23 mouse cellular contexts compared by ENCODE assay signal in genomic region chr15:101244012-101244411, GRCm38 (mm10). TPM values are rescaled to one million over a fixed set of nuclear protein-coding genes. Genes with fewer than 3 reads are reported as not detected.
DNase-seq lines count a peak whose midpoint lies in the region; ATAC-seq and TF ChIP-seq lines count a peak whose summit lies in the region.
"Had no signal": no experiment of that assay in that cellular context is flagged by ENCODE, and none has a peak within 500 bp of the region (broad histone marks: within the 10 kb centered on the region; RNA-seq: fewer than 3 reads in every experiment).

No protein-coding gene starts in this region.

- H3K27ac ChIP-seq in liver, embryonic 16.5 days (ENCODE audit: low read length) = peak overlapping the region; percentile 70
- peak overlapping the region; percentile 70 for H3K27ac ChIP-seq in bone marrow, adult 2 months (ENCODE audit: control insufficient read depth, insufficient read depth, low read depth, low read length, poor library complexity)
- no peak overlapping the region for H3K27ac ChIP-seq in lung, postnatal 0 days (ENCODE audit: low read length)
- H3K27ac ChIP-seq in heart, embryonic 11.5 days (ENCODE audit: low read depth, low read length) = no peak overlapping the region
- H3K27ac ChIP-seq: embryonic facial prominence, embryonic 12.5 days; forebrain, embryonic 15.5 days; hindbrain, embryonic 12.5 days; intestine, embryonic 15.5 days; left cerebral cortex, adult 2 months; liver, embryonic 14.5 days; midbrain, embryonic 10.5 days had no signal

- no peak overlapping the region for H3K9ac ChIP-seq in liver, embryonic 16.5 days (ENCODE audit: low read depth, low read length)
- H3K9ac ChIP-seq in lung, postnatal 0 days (replicated peaks; ENCODE audit: low read depth) = no peak overlapping the region
- H3K9ac ChIP-seq in heart, embryonic 11.5 days (ENCODE audit: low read depth, low read length) = no peak overlapping the region
- H3K9ac ChIP-seq: embryonic facial prominence, embryonic 12.5 days; forebrain, embryonic 15.5 days; heart, embryonic 12.5 days; hindbrain, embryonic 12.5 days; intestine, embryonic 15.5 days; liver, embryonic 14.5 days had no signal

- no peak for DNase-seq in liver
- DNase-seq in lung, postnatal 0 days (ENCODE audit: low spot score) = no peak
- no peak for DNase-seq in left cerebral cortex, postnatal 36 days (ENCODE audit: low spot score in 2 of 2)
- DNase-seq: adrenal gland, postnatal 14 days; cerebellum, adult 2 months; gastrocnemius, postnatal 36 days; kidney, adult 9 months; kidney, postnatal 25 days; right cerebral cortex, postnatal 25 days had no signal

- no peak for TF ChIP-seq EP300 in lung, postnatal 0 days (IDR thresholded peaks at IDR 0.05)

- no peak overlapping the region for H3K4me3 ChIP-seq in liver, embryonic 16.5 days (ENCODE audit: low read depth, low read length)
- H3K4me3 ChIP-seq in bone marrow, adult 2 months (replicated peaks; ENCODE audit: control insufficient read depth, low read depth, low read length) = no peak overlapping the region
- no peak overlapping the region for H3K4me3 ChIP-seq in lung, postnatal 0 days (ENCODE audit: low read depth, low read length)
- no peak overlapping the region for H3K4me3 ChIP-seq in heart, embryonic 11.5 days (ENCODE audit: low read depth, low read length)
- H3K4me3 ChIP-seq: embryonic facial prominence, embryonic 12.5 days; forebrain, embryonic 15.5 days; heart, embryonic 12.5 days; hindbrain, embryonic 12.5 days; intestine, embryonic 15.5 days; left cerebral cortex, adult 2 months; midbrain, embryonic 10.5 days had no signal

- no peaks in the 10 kb centered on the region for H3K27me3 ChIP-seq in liver, embryonic 16.5 days (ENCODE audit: control insufficient read depth, insufficient read depth, low read depth, low read length)
- no peaks in the 10 kb centered on the region for H3K27me3 ChIP-seq in lung, postnatal 0 days (replicated peaks; ENCODE audit: insufficient read depth, low read length)
- H3K27me3 ChIP-seq in heart, embryonic 11.5 days (ENCODE audit: control insufficient read depth, insufficient read depth, low read length) = no peaks in the 10 kb centered on the region
- H3K27me3 ChIP-seq: embryonic facial prominence, embryonic 12.5 days; forebrain, embryonic 15.5 days; heart, embryonic 12.5 days; intestine, embryonic 15.5 days had no signal

- WGBS in liver, embryonic 16.5 days (ENCODE audit: insufficient replicate concordance) = 24% methylated on average over 3 of the region's 3 CpGs
- 6% methylated on average over 3 of the region's 3 CpGs for WGBS in bone marrow, adult 2 months
- WGBS in lung, postnatal 0 days = 62% methylated on average over 3 of the region's 3 CpGs
- WGBS in heart, embryonic 11.5 days (ENCODE audit: insufficient replicate concordance) = 64% methylated on average over 3 of the region's 3 CpGs

- peaks cover 16% of the 10 kb centered on the region for H3K4me1 ChIP-seq in liver, embryonic 16.5 days (ENCODE audit: control insufficient read depth, low read depth, low read length)
- peaks cover 9% of the 10 kb centered on the region for H3K4me1 ChIP-seq in bone marrow, adult 2 months (ENCODE audit: control insufficient read depth, insufficient read depth, low read length)
- H3K4me1 ChIP-seq in lung, postnatal 0 days (ENCODE audit: insufficient read depth, low read depth, low read length) = peaks cover 19% of the 10 kb centered on the region; the same call in 1 of the 2 replicates
- peaks cover 31% of the 10 kb centered on the region for H3K4me1 ChIP-seq in heart, embryonic 11.5 days (ENCODE audit: control insufficient read depth, insufficient read depth, low read length)

- H3K36me3 ChIP-seq in liver, embryonic 16.5 days (ENCODE audit: control insufficient read depth, insufficient read depth) = no peaks in the 10 kb centered on the region
- H3K36me3 ChIP-seq in lung, postnatal 0 days (ENCODE audit: insufficient read depth, low read length) = no peaks in the 10 kb centered on the region
- no peaks in the 10 kb centered on the region for H3K36me3 ChIP-seq in heart, embryonic 11.5 days (ENCODE audit: control insufficient read depth, insufficient read depth, low read length)
- H3K36me3 ChIP-seq: embryonic facial prominence, embryonic 12.5 days; forebrain, embryonic 15.5 days; heart, embryonic 12.5 days; hindbrain, embryonic 12.5 days; intestine, embryonic 15.5 days; midbrain, embryonic 10.5 days had no signal

- ATAC-seq in liver, embryonic 16.5 days (ENCODE audit: low read depth) = no peak
- ATAC-seq in common myeloid progenitor, adult 5-6 weeks (replicated peaks; ENCODE audit: low read depth, poor library complexity, severe bottlenecking) = peak; percentile 37
- ATAC-seq in megakaryocyte, adult 5-6 weeks (ENCODE audit: poor library complexity, severe bottlenecking) = peak; percentile 44
- no peak for ATAC-seq in lung, postnatal 0 days
- no peak for ATAC-seq in heart, embryonic 11.5 days (replicated peaks; ENCODE audit: insufficient number of reproducible peaks, low FRiP score, low TSS enrichment)
- ATAC-seq: forebrain, embryonic 15.5 days; intestine, embryonic 15.5 days had no signal

- intact Hi-C loops in left cerebral cortex, postnatal 36 days (cut with DNase I) = no loop called here

- H3K9me3 ChIP-seq in liver, embryonic 16.5 days (replicated peaks; ENCODE audit: control insufficient read depth, low read length) = no peaks in the 10 kb centered on the region
- no peaks in the 10 kb centered on the region for H3K9me3 ChIP-seq in lung, postnatal 0 days (ENCODE audit: low read length)
- no peaks in the 10 kb centered on the region for H3K9me3 ChIP-seq in heart, embryonic 11.5 days (replicated peaks; ENCODE audit: control insufficient read depth, low read length)
- H3K9me3 ChIP-seq: embryonic facial prominence, embryonic 12.5 days; forebrain, embryonic 15.5 days; heart, embryonic 12.5 days; hindbrain, embryonic 12.5 days; intestine, embryonic 15.5 days; midbrain, embryonic 10.5 days had no signal

- TF ChIP-seq CTCF in bone marrow, adult 2 months (IDR thresholded peaks at IDR 0.05; ENCODE audit: control insufficient read depth, insufficient read depth, low read length) = no peak
- TF ChIP-seq CTCF in lung, postnatal 0 days (IDR thresholded peaks at IDR 0.05) = no peak

- no peak overlapping the region for H3K4me2 ChIP-seq in liver, embryonic 16.5 days (ENCODE audit: low read depth, low read length)
- no peak overlapping the region for H3K4me2 ChIP-seq in lung, postnatal 0 days (replicated peaks; ENCODE audit: low read depth, low read length)
- no peak overlapping the region for H3K4me2 ChIP-seq in heart, embryonic 11.5 days
- H3K4me2 ChIP-seq: embryonic facial prominence, embryonic 12.5 days; forebrain, embryonic 15.5 days; heart, embryonic 12.5 days; hindbrain, embryonic 12.5 days; intestine, embryonic 15.5 days had no signal

- no peak for TF ChIP-seq POLR2A in bone marrow, adult 2 months (IDR thresholded peaks at IDR 0.05; ENCODE audit: borderline replicate concordance, control insufficient read depth, low read depth, low read length)

RNA-seq across cellular contexts. Expression of gene Nr4a1, which starts 10.1 kb away (rescaled TPM):
- 0.67 and 0.69 TPM in 2 replicates for polyA plus RNA-seq in liver, embryonic 16.5 days (2015; fragmentation: Nextera tagmentation; extraction: Ambion mirVana)
- polyA plus RNA-seq in bone marrow, adult 2 months (2011; ENCODE audit: insufficient read depth, insufficient read length, low replicate concordance, missing spikeins) = 9.1 and 10.0 TPM in 2 replicates
- total RNA-seq in common myeloid progenitor, adult 5-6 weeks (2017) = 24.2 and 32.7 TPM in 2 replicates
- total RNA-seq in megakaryocyte, adult 5-6 weeks (2015) = 42.1 and 45.0 TPM in 2 replicates
- total RNA-seq in megakaryocyte, adult 5-6 weeks (2017) = 37.0 TPM in 2 replicates
- 7.8 and 11.8 TPM in 2 replicates for polyA plus RNA-seq in lung, postnatal 0 days (2015; fragmentation: Nextera tagmentation; extraction: Ambion mirVana)
- 100 to 1,000 TPM in 1 of 2 experiments, 10 to 100 TPM in 1; 60.5 to 156 TPM for total RNA-seq in left cerebral cortex, postnatal 36 days (2021)
- 7.5 and 8.1 TPM in 2 replicates for polyA plus RNA-seq in heart, embryonic 11.5 days (2014; fragmentation: Nextera tagmentation; extraction: Ambion mirVana)

RNA-seq across cellular contexts. Expression of gene Grasp, which starts 20.0 kb away (rescaled TPM):
- 0.36 and 0.54 TPM in 2 replicates for polyA plus RNA-seq in liver, embryonic 16.5 days (2015; fragmentation: Nextera tagmentation; extraction: Ambion mirVana)
- polyA plus RNA-seq in bone marrow, adult 2 months (2011; ENCODE audit: insufficient read depth, insufficient read length, low replicate concordance, missing spikeins) = 2.5 and 2.6 TPM in 2 replicates
- 2.1 and 4.7 TPM in 2 replicates for total RNA-seq in common myeloid progenitor, adult 5-6 weeks (2017)
- 0.16 and 0.30 TPM in 2 replicates for total RNA-seq in megakaryocyte, adult 5-6 weeks (2015)
- total RNA-seq in megakaryocyte, adult 5-6 weeks (2017) = 0.29 and 0.85 TPM in 2 replicates
- 8.2 and 8.6 TPM in 2 replicates for polyA plus RNA-seq in lung, postnatal 0 days (2015; fragmentation: Nextera tagmentation; extraction: Ambion mirVana)
- total RNA-seq in left cerebral cortex, postnatal 36 days (2021) = 10 to 100 TPM; 76.3 to 89.5 TPM
- 4.1 TPM in 2 replicates for polyA plus RNA-seq in heart, embryonic 11.5 days (2014; fragmentation: Nextera tagmentation; extraction: Ambion mirVana)

RNA-seq across cellular contexts. Expression of gene Atg101, which starts 40.1 kb away (rescaled TPM):
- polyA plus RNA-seq in liver, embryonic 16.5 days (2015; fragmentation: Nextera tagmentation; extraction: Ambion mirVana) = 25.0 and 26.1 TPM in 2 replicates
- polyA plus RNA-seq in bone marrow, adult 2 months (2011; ENCODE audit: insufficient read depth, insufficient read length, low replicate concordance, missing spikeins) = 27.4 and 42.0 TPM in 2 replicates
- total RNA-seq in common myeloid progenitor, adult 5-6 weeks (2017) = 30.7 and 34.8 TPM in 2 replicates
- 8.2 and 12.1 TPM in 2 replicates for total RNA-seq in megakaryocyte, adult 5-6 weeks (2015)
- total RNA-seq in megakaryocyte, adult 5-6 weeks (2017) = 53.3 and 58.0 TPM in 2 replicates
- 73.1 and 74.2 TPM in 2 replicates for polyA plus RNA-seq in lung, postnatal 0 days (2015; fragmentation: Nextera tagmentation; extraction: Ambion mirVana)
- 10 to 100 TPM; 43.5 to 45.5 TPM for total RNA-seq in left cerebral cortex, postnatal 36 days (2021)
- 49.4 and 50.1 TPM in 2 replicates for polyA plus RNA-seq in heart, embryonic 11.5 days (2014; fragmentation: Nextera tagmentation; extraction: Ambion mirVana)

RNA-seq across cellular contexts. Expression of gene 6030408B16Rik, which starts 49.0 kb away (rescaled TPM):
- 0.72 and 0.81 TPM in 2 replicates for polyA plus RNA-seq in liver, embryonic 16.5 days (2015; fragmentation: Nextera tagmentation; extraction: Ambion mirVana)
- 0.50 and 1.4 TPM in 2 replicates for polyA plus RNA-seq in bone marrow, adult 2 months (2011; ENCODE audit: insufficient read depth, insufficient read length, low replicate concordance, missing spikeins)
- 0.78 TPM in 1 of 2 replicates, not detected in the other for total RNA-seq in common myeloid progenitor, adult 5-6 weeks (2017)
- total RNA-seq in megakaryocyte, adult 5-6 weeks (2015) = not detected in 2 replicates
- not detected in 2 replicates for total RNA-seq in megakaryocyte, adult 5-6 weeks (2017)
- 74.9 and 82.4 TPM in 2 replicates for polyA plus RNA-seq in lung, postnatal 0 days (2015; fragmentation: Nextera tagmentation; extraction: Ambion mirVana)
- under 1 TPM; 0.27 to 0.37 TPM for total RNA-seq in left cerebral cortex, postnatal 36 days (2021)
- 1.3 and 2.2 TPM in 2 replicates for polyA plus RNA-seq in heart, embryonic 11.5 days (2014; fragmentation: Nextera tagmentation; extraction: Ambion mirVana)
- total RNA-seq: midbrain, postnatal 0 days had no signal

Comparison
In these comparisons a context has a peak if more than half of its experiments do, and no peak if none do; other contexts are left out.
1. ATAC-seq: peak in common myeloid progenitor, adult 5-6 weeks (single experiment) and megakaryocyte, adult 5-6 weeks (single experiment); none in liver, embryonic 16.5 days (single experiment), lung, postnatal 0 days (single experiment) and heart, embryonic 11.5 days (single experiment).
2. H3K27ac ChIP-seq: peak in liver, embryonic 16.5 days (single experiment) and bone marrow, adult 2 months (single experiment); none in lung, postnatal 0 days (single experiment) and heart, embryonic 11.5 days (single experiment).